Mouse (Mus musculus): Measurements from ENCODE around the gene Ifitm2. TPM values are rescaled to one million over a fixed set of nuclear protein-coding genes. Genes with fewer than 3 reads are reported as not detected.

Gene Ifitm2
- total RNA-seq (2012; rRNA removed) (128 and 136 TPM in 2 replicates), total RNA-seq (2014; rRNA removed) (314 and 381 TPM in 2 replicates), polyA plus RNA-seq (2012; ENCODE audit: insufficient read length, low read depth) (159 and 213 TPM in 2 replicates)

DNA sequence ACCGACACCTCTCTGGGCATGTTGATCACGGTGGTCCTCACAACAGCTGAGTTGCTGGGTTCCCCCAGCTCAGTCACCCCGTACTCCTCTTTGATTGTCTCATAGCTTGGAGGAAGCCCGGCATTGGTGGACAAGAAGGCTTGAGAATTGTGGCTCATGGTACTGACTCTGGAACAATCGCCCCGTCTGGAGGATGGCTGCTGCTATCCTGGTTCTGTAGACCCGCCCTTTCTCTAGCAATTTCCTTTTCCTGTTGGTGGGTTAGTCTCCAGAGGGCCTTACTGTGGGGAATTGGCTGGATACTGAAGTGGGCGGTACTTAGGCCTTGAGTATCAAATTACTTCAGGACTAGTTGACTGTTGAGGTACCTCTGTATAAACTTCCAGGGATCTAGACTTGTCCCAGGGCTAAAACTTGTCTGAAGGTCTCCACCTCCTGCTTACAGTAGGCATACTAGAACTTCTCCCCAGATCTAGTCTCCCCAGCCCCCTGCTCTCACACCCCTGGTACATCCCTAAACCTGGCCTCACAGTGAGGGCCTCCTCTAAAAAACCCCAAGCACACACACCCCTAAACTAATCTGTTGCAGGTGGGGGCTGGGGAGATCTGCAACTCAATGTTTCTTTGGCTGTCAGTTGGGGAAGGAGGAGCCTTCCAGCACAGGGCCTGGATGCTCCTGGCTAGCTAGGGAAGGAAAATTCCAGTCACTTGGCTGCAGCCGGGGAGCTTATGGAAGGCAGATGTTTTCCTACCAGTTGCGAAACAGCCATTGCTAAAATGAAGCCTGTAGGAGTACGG lies at the start of gene Ifitm2, which contains the start of gene Gm45717:
Ifitm2 (minus strand) TSS at position 230 of the 798 bp plus-strand sequence.
Gm45717 (minus strand) TSS at position 180 of the 798 bp plus-strand sequence.
- H3K27ac ChIP-seq (ENCODE audit: insufficient read depth, low read depth): peak within 1 kb of the TSS; percentile 78
- H3K36me3 ChIP-seq (replicated peaks in 1 of 2; ENCODE audit: control insufficient read depth in 1 of 2, insufficient read depth in 1 of 2, low read length in 1 of 2): peaks cover 0 to 28% of the 10 kb centered on the region in 2 experiments
- in situ Hi-C loops (cut with MboI; ENCODE audit: low pct_ligation_motif_present, low pct_unique_long_range_greater_than_20kb, low sequenced_read_pairs): loop anchor here (5.0 kb wide), 2 partner anchors 56 to 96 kb away; partner anchors contain the start of gene Ifitm3
- peak within 1 kb of the TSS; percentile 36 for H3K9ac ChIP-seq (ENCODE audit: insufficient read depth, low read depth)
- peak within 1 kb of the TSS; percentile 66 to 78 (median 69) for H3K4me3 ChIP-seq (replicated peaks in 1 of 3; ENCODE audit: low read depth in 2 of 3, low read length in 2 of 3, poor library complexity in 1 of 3)
- H3K4me2 ChIP-seq (ENCODE audit: insufficient read depth, low read depth, poor library complexity, severe bottlenecking): peak within 1 kb of the TSS; percentile 48
- dilution Hi-C loops (cut with MboI; ENCODE audit: extremely low pct_ligation_motif_present, extremely low pct_unique_long_range_greater_than_20kb, low sequenced_read_pairs): no loop called here
- peaks cover 3 to 47% of the 10 kb centered on the region in 2 experiments for H3K4me1 ChIP-seq (ENCODE audit: control insufficient read depth in 1 of 2, insufficient read depth in 2 of 2)
- TF ChIP-seq GABPA (IDR thresholded peaks at IDR 0.05; ENCODE audit: insufficient replicate concordance, low read depth, low read length): no peak
- TF ChIP-seq IRF4 (IDR thresholded peaks at IDR 0.05; ENCODE audit: low read depth, low read length): no peak
- TF ChIP-seq USF1 (IDR thresholded peaks at IDR 0.05; ENCODE audit: low read depth, low read length): no peak
- TF ChIP-seq CHD2 (IDR thresholded peaks at IDR 0.05; ENCODE audit: low read length): no peak
- no peak for TF ChIP-seq ZC3H11A (IDR thresholded peaks at IDR 0.05; ENCODE audit: low read depth, low read length)
- TF ChIP-seq JUN (IDR thresholded peaks at IDR 0.05; ENCODE audit: insufficient read depth, low read depth, low read length): no peak
- TF ChIP-seq POLR2AphosphoS2 (IDR thresholded peaks at IDR 0.05; ENCODE audit: low read depth, low read length): no peak
- 0 out of 2 replicates have a peak, but pooled peaks have one; percentile 15 for TF ChIP-seq TCF12 (IDR thresholded peaks at IDR 0.05; ENCODE audit: low read depth, low read length)
- TF ChIP-seq MAX (IDR thresholded peaks at IDR 0.05; ENCODE audit: low read length): no peak; the same call in 1 of the 2 replicates
- TF ChIP-seq MEF2A (IDR thresholded peaks at IDR 0.05; ENCODE audit: borderline replicate concordance, low read depth, low read length): no peak
- TF ChIP-seq MYC (IDR thresholded peaks at IDR 0.05; ENCODE audit: low read depth, low read length): 0 out of 2 replicates have a peak, but pooled peaks have one; percentile 39
- TF ChIP-seq NELFE (IDR thresholded peaks at IDR 0.05; ENCODE audit: low read depth, low read length): no peak
- no peak for TF ChIP-seq JUND (conservative IDR thresholded peaks at IDR 0.05; ENCODE audit: low read depth, low read length)
- TF ChIP-seq HCFC1 (IDR thresholded peaks at IDR 0.05; ENCODE audit: low read depth, low read length): 0 out of 2 replicates have a peak, but pooled peaks have one; percentile 13
- no peak for TF ChIP-seq BHLHE40 (IDR thresholded peaks at IDR 0.05; ENCODE audit: low read depth, low read length)
- TF ChIP-seq NRF1 (IDR thresholded peaks at IDR 0.05; ENCODE audit: low read depth, low read length): no peak
- no peak for TF ChIP-seq ZKSCAN1 (IDR thresholded peaks at IDR 0.05; ENCODE audit: borderline replicate concordance, low read depth, low read length)
- no peak for TF ChIP-seq PAX5 (IDR thresholded peaks at IDR 0.05; ENCODE audit: low read length)
- TF ChIP-seq RAD21 (IDR thresholded peaks at IDR 0.05; ENCODE audit: low read depth, low read length): no peak
- TF ChIP-seq POLR2A (IDR thresholded peaks at IDR 0.05; ENCODE audit: low read depth, low read length): peak; percentile 70
- TF ChIP-seq CHD1 (IDR thresholded peaks at IDR 0.05; ENCODE audit: low read depth, low read length): 0 out of 2 replicates have a peak, but pooled peaks have one; percentile 10
- 0 out of 2 replicates have a peak, but pooled peaks have one; percentile 16 for TF ChIP-seq SIN3A (IDR thresholded peaks at IDR 0.05; ENCODE audit: low read length)
- TF ChIP-seq ETS1 (conservative IDR thresholded peaks at IDR 0.05; ENCODE audit: low read depth, low read length): no peak
- TF ChIP-seq SMC3 (IDR thresholded peaks at IDR 0.05; ENCODE audit: low read depth, low read length): no peak
- TF ChIP-seq KAT2A (IDR thresholded peaks at IDR 0.05; ENCODE audit: insufficient replicate concordance, low read length): no peak
- no peak for TF ChIP-seq MAZ (IDR thresholded peaks at IDR 0.05; ENCODE audit: low read depth, low read length)
- TF ChIP-seq MXI1 (IDR thresholded peaks at IDR 0.05; ENCODE audit: low read depth, low read length): no peak; the same call in 1 of the 2 replicates
- TF ChIP-seq UBTF (IDR thresholded peaks at IDR 0.05; ENCODE audit: low read depth, low read length): no peak
- no peak for TF ChIP-seq ZNF384 (IDR thresholded peaks at IDR 0.05; ENCODE audit: low read depth, low read length)
- TF ChIP-seq CTCF (conservative IDR thresholded peaks at IDR 0.05 in 1 of 2, IDR thresholded peaks at IDR 0.05 in 1 of 2; ENCODE audit: low read depth in 2 of 2, low read length in 2 of 2): no peak
- no peak for TF ChIP-seq E2F4 (IDR thresholded peaks at IDR 0.05; ENCODE audit: insufficient replicate concordance, low read depth, low read length)
- peak; percentile 39; the same call in 1 of the 2 replicates for TF ChIP-seq TBP (conservative IDR thresholded peaks at IDR 0.05; ENCODE audit: low read depth, low read length)
- TF ChIP-seq ELF1 (IDR thresholded peaks at IDR 0.05; ENCODE audit: low read depth, low read length): 0 out of 2 replicates have a peak, but pooled peaks have one; percentile 9
- no peak for TF ChIP-seq ZMIZ1 (IDR thresholded peaks at IDR 0.05; ENCODE audit: low read depth, low read length)
- TF ChIP-seq EP300 (IDR thresholded peaks at IDR 0.05; ENCODE audit: low read length): no peak
- TF ChIP-seq RCOR1 (conservative IDR thresholded peaks at IDR 0.05; ENCODE audit: low read depth, low read length): no peak
- no peak for TF ChIP-seq USF2 (conservative IDR thresholded peaks at IDR 0.05; ENCODE audit: low read depth, low read length)
- no peak for TF ChIP-seq MAFK (IDR thresholded peaks at IDR 0.05; ENCODE audit: insufficient replicate concordance, low read length)
- H3K27me3 ChIP-seq (replicated peaks): no peaks in the 10 kb centered on the region
- H3K79me2 ChIP-seq (replicated peaks; ENCODE audit: control insufficient read depth, extremely low read depth, insufficient read depth, poor library complexity, severe bottlenecking): peaks cover 5% of the 10 kb centered on the region; the same call in 1 of the 2 replicates
- peak; percentile 86 for DNase-seq (ENCODE audit: extremely low read depth)
- H3K9me3 ChIP-seq (replicated peaks; ENCODE audit: low read length): no peaks in the 10 kb centered on the region
